Mouse (Mus musculus) gastrocnemius, adult 18-20 months (tissue): ENCODE results near the gene Polr2j. TPM values are rescaled to one million over a fixed set of nuclear protein-coding genes. Genes with fewer than 3 reads are reported as not detected.

ENCODE experiments used
- DNase-seq: peaks from one replicate; pipeline ENCODE4 v3.0.0; 2021; ENCODE audit warnings: low spot score
- long read RNA-seq, 2 experiments: library from polyadenylated mRNA; stranded (forward); transcript quantifications; one replicate each; pipeline ENCODE4 v2.0.0; 2021
- total RNA-seq, 2 experiments: library from RNA; stranded (reverse); gene quantifications; 2 replicates each; pipeline ENCODE4 v1.2.3; 2021

Gene Polr2j
- 10 to 100 TPM; 65.1 to 72.1 TPM for total RNA-seq
- long read RNA-seq, experiment 1, transcript Polr2j-201 (4 exons, 646 nt) = major isoform, 34 of 36 reads
- long read RNA-seq, experiment 1, partial matches to known transcripts = 0 of 36 reads
- long read RNA-seq, experiment 1, other reads (novel, unspliced or antisense) = 2 of 36 reads
- long read RNA-seq, experiment 2, transcript Polr2j-201 (4 exons, 646 nt) = major isoform, 40 of 43 reads
- long read RNA-seq, experiment 2, partial matches to known transcripts = 0 of 43 reads
- long read RNA-seq, experiment 2, other reads (novel, unspliced or antisense) = 2 of 43 reads

GRCm38 (mm10) chr5:136115891-136116783 is at the start of gene Polr2j:
TSS of gene Polr2j (plus strand) at chr5:136116631.
- DNase-seq = peak; percentile 96

DNA sequence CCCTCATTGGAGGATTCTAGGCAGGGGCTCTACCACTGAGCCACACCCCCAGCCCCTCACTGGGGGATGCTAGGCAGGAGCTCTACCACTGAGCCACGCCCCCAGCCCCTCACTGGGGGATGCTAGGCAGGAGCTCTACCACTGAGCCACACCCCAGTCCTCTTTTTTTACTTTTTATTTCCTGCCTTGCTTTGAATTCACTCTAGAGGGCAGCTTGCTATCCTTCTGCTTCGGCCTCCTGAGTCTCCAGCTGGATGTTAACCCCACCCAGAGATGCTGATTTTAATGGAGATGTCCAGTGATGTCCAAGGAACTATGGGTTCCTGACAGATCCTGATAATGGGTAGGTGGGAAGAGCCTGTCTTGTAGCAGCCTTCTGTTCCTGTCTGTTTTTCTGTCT is 47.0 kb upstream of the Polr2j start:
- DNase-seq = no peak

GRCm38 (mm10) chr5:136073051-136073450 is 43.4 kb upstream of the Polr2j start:
- DNase-seq = no peak

- DNase-seq = no peak
These were observed 42.9 kb upstream of the Polr2j start for GRCm38 (mm10) chr5:136073526-136073925.

DNA sequence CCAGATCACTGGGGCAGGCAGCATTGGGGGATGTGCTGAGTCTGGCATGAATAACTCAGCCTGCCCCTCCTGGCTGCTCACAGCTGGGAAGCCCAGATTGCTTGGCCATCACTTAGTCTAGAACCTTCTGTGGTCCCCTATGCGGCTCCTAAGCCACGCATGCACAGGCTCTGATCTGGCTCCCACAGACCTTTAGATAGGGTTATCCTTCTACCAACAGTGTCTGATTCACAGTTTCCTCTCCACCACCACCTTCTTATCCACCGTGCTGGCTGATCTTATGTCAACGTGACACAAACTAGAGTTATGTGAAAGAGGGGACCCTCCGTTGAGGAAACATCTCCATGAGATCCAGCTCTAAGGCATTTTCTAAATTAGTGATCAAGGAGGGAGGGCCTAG is 41.4 kb upstream of the Polr2j start:
- no peak for DNase-seq

DNA sequence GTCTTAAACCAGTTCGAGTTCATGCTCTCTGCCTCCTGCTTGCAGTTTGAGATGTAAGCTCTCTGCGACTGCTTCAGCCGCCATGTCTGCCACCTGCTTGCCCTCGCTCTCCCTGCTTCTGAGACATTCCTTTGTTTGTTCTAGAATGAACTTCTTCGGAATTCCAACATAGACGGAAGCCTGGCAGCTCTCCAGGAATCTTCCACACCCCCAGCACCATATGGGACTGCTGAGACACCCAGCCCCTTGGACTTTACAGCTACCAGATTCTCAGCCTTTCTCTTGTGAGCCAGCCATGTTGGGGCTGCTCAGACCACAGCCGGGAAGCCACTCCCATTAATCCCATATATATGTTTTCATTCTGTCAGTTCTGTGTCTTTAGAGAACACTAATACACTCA is 40.1 kb upstream of the Polr2j start:
- DNase-seq = no peak

GRCm38 (mm10) chr5:136077001-136077550 is 39.4 kb upstream of the Polr2j start:
- peak; percentile 27 for DNase-seq

DNA sequence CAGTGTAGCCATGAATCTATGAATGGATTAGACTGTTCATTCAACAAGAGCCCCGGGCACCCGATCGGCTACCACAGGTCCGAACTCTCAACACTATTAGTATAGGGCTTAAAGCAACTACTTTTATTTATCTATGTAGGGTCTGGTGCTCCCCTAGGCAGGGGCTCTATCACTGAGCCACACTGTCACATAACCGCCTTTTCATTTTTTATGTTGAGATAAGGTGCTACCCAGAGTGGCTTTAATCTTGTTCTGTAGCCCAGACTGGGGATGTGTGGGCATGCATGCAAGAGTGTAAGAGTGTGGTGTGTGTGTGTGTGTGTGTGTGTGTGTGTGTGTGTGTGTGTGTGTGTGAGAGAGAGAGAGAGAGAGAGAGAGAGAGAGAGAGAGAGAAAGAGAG is 38.3 kb upstream of the Polr2j start:
- DNase-seq = no peak

- DNase-seq = no peak
These were observed 34.1 kb upstream of the Polr2j start for GRCm38 (mm10) chr5:136082345-136082744.

DNA sequence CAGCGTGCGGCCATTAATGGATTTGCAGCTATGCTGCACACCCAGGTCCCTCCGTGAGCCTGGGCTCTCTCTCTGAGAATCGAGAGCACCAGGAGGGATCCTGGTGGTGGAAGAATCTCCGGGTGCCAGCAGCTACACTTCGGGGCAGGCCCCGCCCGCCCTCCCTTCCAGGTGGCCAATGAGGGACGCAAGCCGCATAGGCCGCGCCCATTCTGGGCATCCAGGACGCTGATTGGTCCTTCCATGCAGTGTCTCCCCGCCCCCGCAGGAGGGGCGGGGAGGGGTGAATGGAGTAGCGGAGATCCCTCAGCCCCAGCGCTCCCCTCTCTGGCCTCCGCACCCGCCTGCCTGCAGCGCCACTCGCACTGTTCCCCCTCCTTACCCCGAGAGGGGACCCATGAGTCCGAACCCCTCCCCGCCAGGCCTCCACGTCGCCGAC is 32.7 kb upstream of the Polr2j start, which contains the start of gene Rasa4:
Gene Rasa4 (plus strand): TSS at position 248 of the 439 bp plus-strand sequence.
- peak; percentile 96 for DNase-seq

DNA sequence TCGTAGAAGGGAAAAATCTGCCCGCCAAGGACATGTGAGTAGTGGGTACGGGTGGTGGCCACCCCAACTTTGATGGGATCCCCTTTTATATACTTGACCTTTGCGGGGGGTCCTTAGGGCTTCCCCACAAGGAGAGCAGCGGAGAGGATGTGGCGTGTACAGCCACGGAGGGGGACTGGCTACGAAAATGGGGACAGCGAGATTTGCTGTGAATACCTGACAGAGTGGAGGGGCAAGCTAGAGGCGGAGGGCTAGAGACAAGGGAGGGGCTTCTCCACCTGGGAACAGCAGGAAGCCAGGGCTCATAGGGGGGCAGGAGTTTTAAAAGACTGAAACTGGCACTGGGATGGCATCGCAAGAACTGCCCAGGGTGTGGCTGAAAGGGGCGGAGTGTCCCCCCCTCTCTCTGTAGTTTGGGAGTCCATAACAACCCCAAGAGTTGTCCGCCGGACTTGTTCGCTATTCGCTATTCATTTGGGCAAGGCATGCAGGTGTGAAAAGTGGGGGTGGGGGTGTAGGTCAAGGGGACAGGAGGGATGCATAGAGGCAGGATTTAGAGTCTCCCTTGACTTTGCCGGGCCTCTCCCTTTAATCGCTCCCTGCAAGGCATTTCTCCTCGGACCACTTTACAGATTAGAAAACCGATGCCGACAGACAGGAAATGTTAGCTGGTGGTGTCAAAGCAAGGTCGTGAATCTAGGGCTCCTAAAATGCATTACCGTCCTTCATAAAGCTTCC is 32.1 kb upstream of the Polr2j start:
- DNase-seq = peak; percentile 21

DNA sequence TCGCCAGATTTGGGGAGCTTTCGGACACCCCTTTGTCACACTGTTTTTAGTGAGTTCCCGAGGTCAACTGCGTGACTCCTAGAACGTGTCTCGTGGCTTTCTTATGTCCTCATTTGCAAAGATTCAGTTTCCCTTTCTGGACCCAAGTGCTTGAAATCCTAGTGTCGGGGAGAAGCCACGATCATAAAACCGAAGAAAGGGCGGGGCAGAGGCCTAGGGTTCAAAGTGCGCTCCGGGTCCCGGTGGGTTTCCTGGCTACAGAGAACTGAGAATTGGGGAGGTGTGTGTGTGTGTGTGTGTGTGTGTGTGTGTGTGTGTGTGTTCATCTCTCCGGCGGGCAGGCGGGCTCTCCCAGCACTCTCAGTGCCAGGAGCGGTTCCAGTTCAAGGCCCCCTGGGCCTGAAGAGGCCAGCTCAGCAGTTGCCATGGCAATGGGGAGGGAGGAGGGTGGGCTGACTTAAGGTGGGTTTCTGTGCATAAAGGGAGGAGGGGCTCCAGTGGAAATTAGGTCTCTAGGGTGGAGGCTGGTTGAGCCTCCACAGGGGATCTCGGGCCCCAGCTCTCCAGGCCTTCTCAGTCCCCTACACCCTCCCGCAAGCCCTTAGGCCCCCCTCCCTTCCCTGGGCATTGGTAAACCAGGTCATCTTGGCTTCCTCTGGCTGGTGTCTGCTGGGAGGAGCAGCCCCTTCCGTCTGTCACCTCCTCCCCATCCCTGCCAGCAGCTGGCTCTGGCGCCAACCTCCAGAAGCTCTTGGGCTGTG is 31.4 kb upstream of the Polr2j start:
- DNase-seq = peak; percentile 67

DNA sequence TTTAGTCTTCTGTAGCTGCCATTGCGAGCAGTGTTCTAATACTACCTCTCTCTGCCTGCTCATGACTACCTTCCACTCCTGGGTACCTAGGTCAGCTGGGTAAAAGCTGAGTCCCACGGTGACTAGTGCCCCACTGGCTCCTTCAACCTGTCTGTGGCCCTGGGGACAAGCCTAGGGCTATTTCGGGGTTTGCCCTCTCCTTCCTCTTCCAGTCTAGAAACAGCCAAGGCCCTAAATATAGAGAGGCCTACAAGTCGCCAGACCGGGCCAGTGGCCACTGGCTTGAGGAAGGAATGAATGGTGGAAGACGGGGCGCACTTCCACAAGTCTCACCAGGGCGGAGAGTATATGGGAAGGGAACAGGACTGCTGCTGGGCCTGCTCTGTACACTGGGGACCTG is 30.1 kb upstream of the Polr2j start:
- DNase-seq = peak; percentile 68

DNA sequence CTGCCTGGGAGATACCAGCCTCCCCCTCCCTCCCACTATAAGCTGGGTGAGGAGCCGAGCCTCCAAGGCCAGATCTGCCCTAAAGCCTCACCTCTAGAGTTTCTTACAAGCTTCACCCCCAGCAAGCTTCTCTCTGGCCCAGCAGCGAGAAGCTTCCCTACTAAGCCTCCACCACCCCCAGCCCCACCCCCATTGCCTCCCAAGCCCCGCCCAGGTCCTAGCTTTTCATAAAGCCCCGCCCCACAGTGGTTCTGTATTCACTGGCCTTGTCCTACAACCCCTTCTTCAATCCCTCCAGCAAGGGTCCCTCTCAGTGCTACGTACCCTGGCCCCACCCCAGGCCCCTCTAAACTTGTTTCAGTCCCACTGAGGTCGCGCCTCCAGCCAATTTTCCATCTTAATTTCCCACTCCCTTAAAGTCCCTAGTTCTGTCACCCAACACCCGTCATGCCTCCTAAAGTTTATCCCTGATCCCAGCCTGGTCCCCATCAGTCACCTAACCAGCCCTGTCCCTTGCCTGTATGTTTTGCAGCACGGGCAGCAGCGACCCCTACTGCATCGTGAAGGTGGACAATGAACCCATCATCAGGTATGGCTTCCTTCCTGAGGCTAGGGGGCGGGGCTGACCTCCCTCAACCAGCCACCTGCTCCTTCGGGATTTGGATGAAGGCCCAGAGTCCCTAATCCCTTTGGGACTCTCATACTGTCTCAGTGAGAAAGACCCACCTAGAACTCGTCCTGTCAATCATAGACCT is 27.4 kb upstream of the Polr2j start:
- DNase-seq = peak; percentile 29

GRCm38 (mm10) chr5:136091927-136092326 is 24.5 kb upstream of the Polr2j start:
- DNase-seq = peak; percentile 56

DNA sequence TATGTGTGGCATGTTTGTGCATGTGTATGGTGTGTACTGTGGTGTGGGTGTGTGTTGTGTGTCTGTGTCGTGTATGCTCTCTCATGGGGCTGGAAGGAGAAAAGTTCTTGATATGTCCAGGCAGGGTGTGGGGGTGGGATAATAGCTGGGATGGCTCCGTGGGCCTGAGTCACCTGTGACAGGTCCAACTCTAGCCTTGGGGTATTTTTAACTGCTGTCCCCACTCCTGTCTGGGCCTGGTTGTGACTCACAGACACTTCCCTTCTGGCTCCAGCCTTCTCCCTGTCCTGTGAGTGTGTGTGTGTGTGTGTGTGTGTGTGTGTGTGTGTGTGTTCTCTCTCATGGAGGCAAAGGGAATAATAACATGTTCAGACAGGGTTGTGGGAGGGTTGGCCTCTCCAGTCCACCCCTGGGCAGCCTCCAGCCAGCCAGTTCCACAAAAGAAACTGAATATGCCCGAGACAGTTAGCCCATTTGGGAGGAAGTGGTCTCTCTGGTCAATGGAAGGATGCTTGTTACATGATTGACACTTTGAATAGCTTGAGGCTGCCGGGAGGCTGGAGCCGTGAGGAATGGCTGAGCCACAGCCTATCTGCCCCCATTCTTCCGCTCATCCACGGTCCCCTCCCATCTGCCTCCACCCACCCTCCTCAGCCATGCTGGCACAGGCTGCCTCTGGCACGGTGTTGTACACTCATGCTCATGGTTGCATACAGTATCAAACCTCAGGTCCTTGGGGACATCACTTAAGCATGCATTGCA is 22.0 kb upstream of the Polr2j start:
- no peak for DNase-seq

DNA sequence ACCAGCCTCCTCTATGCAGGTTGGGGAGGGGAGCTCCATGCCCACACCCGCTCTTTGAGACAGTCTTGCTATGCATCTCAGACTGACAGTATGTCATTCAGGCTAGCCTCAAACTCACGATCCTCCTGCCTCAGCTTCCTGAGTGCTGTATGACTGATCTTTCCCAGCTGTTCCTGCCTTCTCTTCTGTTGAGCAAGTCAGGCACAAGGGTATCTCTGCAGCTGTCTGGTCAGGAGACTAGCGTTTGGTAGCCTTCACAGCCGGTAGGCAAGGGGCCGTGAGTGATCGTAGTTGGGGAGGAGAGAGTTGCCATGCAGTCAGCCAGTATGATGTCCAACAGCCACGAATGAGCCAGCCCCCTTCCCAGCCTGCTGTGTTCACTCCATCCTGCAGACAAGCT is 21.3 kb upstream of the Polr2j start:
- no peak for DNase-seq

- DNase-seq = no peak
These were observed 17.9 kb upstream of the Polr2j start for GRCm38 (mm10) chr5:136098536-136098935.

- peak; percentile 39 for DNase-seq
These were observed 14.2 kb upstream of the Polr2j start for GRCm38 (mm10) chr5:136102099-136102820.
